Mouse (Mus musculus): ENCODE results near the gene Tmc4. TPM values are rescaled to one million over a fixed set of nuclear protein-coding genes. Genes with fewer than 3 reads are reported as not detected.
A peak's percentile ranks its signal among the peaks of the same experiment; 100 is the strongest.
"Not testable (repeated sequence)": the region's sequence is repeated elsewhere in the genome, so short reads cannot be mapped to it uniquely, and the experiment has no call there.

Tmc4 gene
- polyA plus RNA-seq (2016; fragmentation: Nextera tagmentation; extraction: Ambion mirVana) = 5.5 and 6.7 TPM in 2 replicates

- WGBS = 45% methylated on average over 9 of the region's 9 CpGs
- ATAC-seq (ENCODE audit: low FRiP score) = no peak
- H3K27me3 ChIP-seq = no peaks in the 10 kb centered on the region
- no peak within 1 kb of the TSS for H3K4me3 ChIP-seq
- no peaks in the 10 kb centered on the region for H3K36me3 ChIP-seq
- no peak within 1 kb of the TSS; the same call in none of the 2 replicates for H3K9ac ChIP-seq
- no peak within 1 kb of the TSS for H3K27ac ChIP-seq
- no peak within 1 kb of the TSS for H3K4me2 ChIP-seq (replicated peaks)
- no peaks in the 10 kb centered on the region for H3K9me3 ChIP-seq (replicated peaks)
- H3K4me1 ChIP-seq = no peaks in the 10 kb centered on the region
Observed at GRCm38 (mm10) chr7:3677342-3677741, at the start of gene Tmc4. Gene Tmc4, minus strand, starts transcription at chr7:3677553.

- not testable (repeated sequence) for H3K4me3 ChIP-seq; ATAC-seq (ENCODE audit: low FRiP score); H3K9ac ChIP-seq
Observed at GRCm38 (mm10) chr7:3725459-3725858, 48.1 kb upstream of the Tmc4 start.

GRCm38 (mm10) chr7:3720268-3720667, 42.9 kb upstream of the Tmc4 start, which contains the start of gene Pirb:
Gene Pirb, minus strand, starts transcription at chr7:3720391.
- not testable (repeated sequence) for H3K4me1 ChIP-seq; H3K36me3 ChIP-seq; H3K9me3 ChIP-seq (replicated peaks); H3K27me3 ChIP-seq; H3K27ac ChIP-seq; H3K9ac ChIP-seq; ATAC-seq (ENCODE audit: low FRiP score); H3K4me3 ChIP-seq; H3K4me2 ChIP-seq (replicated peaks)
- 33% methylated on average over 1 of the region's 3 CpGs for WGBS

More at GRCm38 (mm10) chr7:3725459-3725858, 48.1 kb upstream of the Tmc4 start:
- H3K36me3 ChIP-seq; H3K4me1 ChIP-seq; H3K9me3 ChIP-seq (replicated peaks); H3K27me3 ChIP-seq; H3K27ac ChIP-seq; H3K4me2 ChIP-seq (replicated peaks): not testable (repeated sequence)

GRCm38 (mm10) chr7:3715249-3715648, 37.9 kb upstream of the Tmc4 start:
- H3K4me1 ChIP-seq = no peaks in the 10 kb centered on the region
- no peaks in the 10 kb centered on the region for H3K9me3 ChIP-seq (replicated peaks)
- no peak overlapping the region for H3K4me2 ChIP-seq (replicated peaks)
- H3K27ac ChIP-seq = no peak overlapping the region
- no peak overlapping the region for H3K4me3 ChIP-seq
- no peaks in the 10 kb centered on the region for H3K27me3 ChIP-seq
- no peak for ATAC-seq (ENCODE audit: low FRiP score)
- H3K9ac ChIP-seq = no peak overlapping the region
- no peaks in the 10 kb centered on the region for H3K36me3 ChIP-seq
- 55% methylated on average over 1 of the region's 1 CpGs for WGBS

- no peak overlapping the region for H3K27ac ChIP-seq
- 0 out of 2 replicates have a peak, but pooled peaks cover 3% of the 10 kb centered on the region for H3K36me3 ChIP-seq
- 48% methylated on average over 5 of the region's 5 CpGs for WGBS
- no peak overlapping the region for H3K9ac ChIP-seq
- no peak overlapping the region for H3K4me3 ChIP-seq
- no peak overlapping the region for H3K4me2 ChIP-seq (replicated peaks)
- no peak for ATAC-seq (ENCODE audit: low FRiP score)
- no peaks in the 10 kb centered on the region for H3K9me3 ChIP-seq (replicated peaks)
- no peaks in the 10 kb centered on the region for H3K27me3 ChIP-seq
- no peaks in the 10 kb centered on the region for H3K4me1 ChIP-seq
Observed at GRCm38 (mm10) chr7:3712264-3712942, 35.0 kb upstream of the Tmc4 start.

GRCm38 (mm10) chr7:3709000-3709399, 31.6 kb upstream of the Tmc4 start:
- 82% methylated on average over 1 of the region's 1 CpGs for WGBS
- H3K36me3 ChIP-seq = peaks cover 17% of the 10 kb centered on the region
- H3K9ac ChIP-seq = no peak overlapping the region
- H3K4me3 ChIP-seq = no peak overlapping the region
- no peaks in the 10 kb centered on the region for H3K9me3 ChIP-seq (replicated peaks)
- peaks cover 15% of the 10 kb centered on the region for H3K4me1 ChIP-seq
- H3K27me3 ChIP-seq = no peaks in the 10 kb centered on the region
- H3K4me2 ChIP-seq (replicated peaks) = no peak overlapping the region
- no peak for ATAC-seq (ENCODE audit: low FRiP score)
- H3K27ac ChIP-seq = no peak overlapping the region

GRCm38 (mm10) chr7:3708447-3708980, 31.2 kb upstream of the Tmc4 start:
- H3K4me3 ChIP-seq; H3K9ac ChIP-seq; H3K4me2 ChIP-seq (replicated peaks); H3K27me3 ChIP-seq; ATAC-seq (ENCODE audit: low FRiP score); H3K9me3 ChIP-seq (replicated peaks); H3K27ac ChIP-seq: not testable (repeated sequence)
- peaks cover 17% of the 10 kb centered on the region for H3K36me3 ChIP-seq
- 38% methylated on average over 5 of the region's 5 CpGs for WGBS
- H3K4me1 ChIP-seq = peaks cover 15% of the 10 kb centered on the region

- H3K36me3 ChIP-seq = peaks cover 17% of the 10 kb centered on the region
- WGBS = 22% methylated on average over 7 of the region's 7 CpGs
- H3K9me3 ChIP-seq (replicated peaks) = no peaks in the 10 kb centered on the region
Observed at GRCm38 (mm10) chr7:3707568-3708413, 30.4 kb upstream of the Tmc4 start.

GRCm38 (mm10) chr7:3707027-3707426, 29.7 kb upstream of the Tmc4 start:
- Histone ChIP-seq H3K36me3 (peaks cover 17% of the 10 kb centered on the region), H3K9ac (no peak overlapping the region), H3K27me3 (no peaks in the 10 kb centered on the region), H3K9me3 (replicated peaks) (no peaks in the 10 kb centered on the region), H3K4me2 (replicated peaks) (0 out of 2 replicates have a peak overlapping the region, but pooled peaks have one; percentile 91), H3K4me1 (peaks cover 15% of the 10 kb centered on the region), H3K4me3 (no peak overlapping the region), H3K27ac (no peak overlapping the region)
- 74% methylated on average over 4 of the region's 4 CpGs for WGBS
- ATAC-seq (ENCODE audit: low FRiP score) = no peak

More at GRCm38 (mm10) chr7:3707568-3708413, 30.4 kb upstream of the Tmc4 start:
- Histone ChIP-seq H3K4me2 (replicated peaks) (no peak overlapping the region), H3K4me1 (peaks cover 15% of the 10 kb centered on the region), H3K27me3 (no peaks in the 10 kb centered on the region), H3K9ac (no peak overlapping the region), H3K4me3 (no peak overlapping the region), H3K27ac (no peak overlapping the region)
- ATAC-seq (ENCODE audit: low FRiP score) = no peak

GRCm38 (mm10) chr7:3706343-3706934, 29.1 kb upstream of the Tmc4 start:
- WGBS = 68% methylated on average over 11 of the region's 11 CpGs
- H3K27ac ChIP-seq = no peak overlapping the region
- no peaks in the 10 kb centered on the region for H3K27me3 ChIP-seq
- H3K36me3 ChIP-seq = peaks cover 18% of the 10 kb centered on the region
- H3K4me1 ChIP-seq = peaks cover 15% of the 10 kb centered on the region
- peak overlapping the region; percentile 91 for H3K4me2 ChIP-seq (replicated peaks)
- no peak for ATAC-seq (ENCODE audit: low FRiP score)
- no peaks in the 10 kb centered on the region for H3K9me3 ChIP-seq (replicated peaks)
- H3K4me3 ChIP-seq = peak overlapping the region; percentile 83
- H3K9ac ChIP-seq = peak overlapping the region; percentile 88

GRCm38 (mm10) chr7:3705911-3706310, 28.6 kb upstream of the Tmc4 start:
- H3K36me3 ChIP-seq = peaks cover 24% of the 10 kb centered on the region
- WGBS = 39% methylated on average over 6 of the region's 6 CpGs
- peak overlapping the region; percentile 88 for H3K9ac ChIP-seq
- H3K4me2 ChIP-seq (replicated peaks) = peak overlapping the region; percentile 91
- no peaks in the 10 kb centered on the region for H3K9me3 ChIP-seq (replicated peaks)
- 0 out of 2 replicates have a peak overlapping the region, but pooled peaks have one; percentile 12 for H3K27ac ChIP-seq
- H3K4me3 ChIP-seq = peak overlapping the region; percentile 83
- peaks cover 15% of the 10 kb centered on the region for H3K4me1 ChIP-seq
- no peaks in the 10 kb centered on the region for H3K27me3 ChIP-seq
- ATAC-seq (ENCODE audit: low FRiP score) = no peak

GRCm38 (mm10) chr7:3705461-3705860, 28.1 kb upstream of the Tmc4 start:
- peak overlapping the region; percentile 88 for H3K9ac ChIP-seq
- H3K36me3 ChIP-seq = peaks cover 26% of the 10 kb centered on the region
- ATAC-seq (ENCODE audit: low FRiP score); H3K27ac ChIP-seq; H3K27me3 ChIP-seq; H3K9me3 ChIP-seq (replicated peaks): not testable (repeated sequence)
- 5% methylated on average over 7 of the region's 7 CpGs for WGBS
- H3K4me1 ChIP-seq = peaks cover 15% of the 10 kb centered on the region
- H3K4me2 ChIP-seq (replicated peaks) = peak overlapping the region; percentile 91
- peak overlapping the region; percentile 83 for H3K4me3 ChIP-seq
